Mouse (Mus musculus) hematopoietic stem cell, adult 5-6 weeks (primary cell): ENCODE results near the gene Nup210. TPM values are rescaled to one million over a fixed set of nuclear protein-coding genes. Genes with fewer than 3 reads are reported as not detected.
A peak's percentile ranks its signal among the peaks of the same experiment; 100 is the strongest.

ENCODE experiments used
- ATAC-seq, 2 experiments: fragments of 125-278 bp in 1 of 2; replicated peaks in 1 of 2; 2 replicates each; pipeline ENCODE4 v1.8.0; 2016 to 2017; ENCODE audit warnings: inconsistent platforms in 2 of 2, mild to moderate bottlenecking in 2 of 2, moderate number of reproducible peaks in 2 of 2, low read depth in 1 of 2, moderate TSS enrichment in 1 of 2; ENCODE audit not compliant: low FRiP score in 2 of 2, poor library complexity in 2 of 2, severe bottlenecking in 2 of 2, insufficient read depth in 1 of 2, low TSS enrichment in 1 of 2
- total RNA-seq: library from RNA; stranded (forward); fragments of 172-1452, 232-1000 nt; gene quantifications from 2 replicates; pipeline ENCODE4 v1.2.3, GENCODE M21; 2017

The Nup210 gene
- 140 and 155 TPM in 2 replicates for total RNA-seq

GRCm38 (mm10) chr6:91116244-91117145 lies at the start of gene Nup210:
Nup210 (minus strand) TSS chr6:91116829.
- ATAC-seq: peak; percentile 88 to 91

GRCm38 (mm10) chr6:91165210-91165609 lies 48.6 kb upstream of the Nup210 start:
- peak; percentile 69 to 78 for ATAC-seq

- no peak for ATAC-seq
Observed at GRCm38 (mm10) chr6:91164584-91164983, 48.0 kb upstream of the Nup210 start.

- ATAC-seq: no peak; a peak in 1 of 4 replicates
Observed at GRCm38 (mm10) chr6:91163195-91163911, 46.7 kb upstream of the Nup210 start.

GRCm38 (mm10) chr6:91162314-91162713 lies 45.7 kb upstream of the Nup210 start:
- no peak for ATAC-seq

- no peak for ATAC-seq
Observed at GRCm38 (mm10) chr6:91161506-91162235, 45.0 kb upstream of the Nup210 start.

- no peak for ATAC-seq
Observed at GRCm38 (mm10) chr6:91160976-91161375, 44.3 kb upstream of the Nup210 start.

GRCm38 (mm10) chr6:91160399-91160798 lies 43.8 kb upstream of the Nup210 start:
- ATAC-seq: no peak

- 0 out of 4 replicates have a peak, but pooled peaks of 1 of the 2 experiments have one; percentile 2 for ATAC-seq
Observed at GRCm38 (mm10) chr6:91159047-91159446, 42.4 kb upstream of the Nup210 start.

GRCm38 (mm10) chr6:91157237-91157570 lies 40.6 kb upstream of the Nup210 start:
- no peak for ATAC-seq

- peak; percentile 90 to 95 for ATAC-seq
Observed at GRCm38 (mm10) chr6:91156554-91157236, 40.1 kb upstream of the Nup210 start, which contains the start of gene Hdac11. Hdac11 (plus strand) TSS chr6:91156665.

- no peak for ATAC-seq
Observed at GRCm38 (mm10) chr6:91156062-91156461, 39.4 kb upstream of the Nup210 start.

GRCm38 (mm10) chr6:91155286-91155685 lies 38.7 kb upstream of the Nup210 start:
- ATAC-seq: no peak

- no peak for ATAC-seq
Observed at GRCm38 (mm10) chr6:91154685-91155084, 38.1 kb upstream of the Nup210 start.

- ATAC-seq: peak; percentile 46 to 63
Observed at GRCm38 (mm10) chr6:91153549-91154064, 37.0 kb upstream of the Nup210 start.

GRCm38 (mm10) chr6:91152892-91153548 lies 36.4 kb upstream of the Nup210 start:
- no peak for ATAC-seq
